Mouse (Mus musculus): ENCODE measurements around the gene Nkapd1.

DNA sequence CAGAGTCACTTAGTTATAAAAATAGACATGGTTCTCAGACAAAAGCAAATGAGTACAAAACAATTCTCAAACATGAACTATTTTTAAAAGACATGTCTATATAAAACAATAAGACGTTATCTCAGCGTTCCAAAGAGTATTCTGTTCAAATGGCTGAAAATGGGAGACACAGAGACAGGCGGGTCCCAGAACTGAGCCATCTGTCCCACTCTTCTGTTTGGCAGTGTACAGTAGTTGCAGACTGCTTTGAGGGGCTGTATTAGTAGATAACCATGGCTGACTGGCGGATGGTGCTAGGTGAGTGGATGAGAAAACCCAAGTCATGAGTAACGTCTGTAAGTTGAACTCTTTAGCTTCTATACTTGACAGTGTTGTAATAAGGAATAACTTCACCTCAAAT lies 47.6 kb upstream of the Nkapd1 start:
- no peak for TF ChIP-seq CTCF (IDR thresholded peaks at IDR 0.05; ENCODE audit: extremely low read depth, insufficient read length, insufficient replicate concordance, low read depth, low read length)
- TF ChIP-seq POLR2A (IDR thresholded peaks at IDR 0.05; ENCODE audit: low read depth, low read length): no peak

All from small intestine, adult 2 months (tissue).